Mouse (Mus musculus): ENCODE data around the gene Llgl1. TPM values are rescaled to one million over a fixed set of nuclear protein-coding genes. Genes with fewer than 3 reads are reported as not detected.

Gene Llgl1
- total RNA-seq, 4 experiments from 2014 or later = 40.1 to 49.3 (median 43.9) TPM

- peak in 1 of 2 experiments; percentile 63 for DNase-seq (ENCODE audit: low spot score in 2 of 2)
Observed at GRCm38 (mm10) chr11:60726601-60727391, 27.3 kb downstream of the Llgl1 start, which contains the start of gene Flii. Flii (minus strand) TSS chr11:60727263.

- no peak for DNase-seq (ENCODE audit: low spot score in 2 of 2)
Observed at GRCm38 (mm10) chr11:60727392-60728140, 28.0 kb downstream of the Llgl1 start.

- DNase-seq (ENCODE audit: low spot score in 2 of 2) = peak; percentile 93 to 94
Observed at GRCm38 (mm10) chr11:60728260-60728761, 28.8 kb downstream of the Llgl1 start, which contains the start of gene Mief2. Mief2 (plus strand) TSS chr11:60728398.

- DNase-seq (ENCODE audit: low spot score in 2 of 2) = no peak
Observed at GRCm38 (mm10) chr11:60729217-60729641, 29.7 kb downstream of the Llgl1 start.

- DNase-seq (ENCODE audit: low spot score in 2 of 2) = no peak
Observed at GRCm38 (mm10) chr11:60730169-60730568, 30.6 kb downstream of the Llgl1 start.

- no peak for DNase-seq (ENCODE audit: low spot score in 2 of 2)
Observed at GRCm38 (mm10) chr11:60731251-60731650, 31.7 kb downstream of the Llgl1 start.

GRCm38 (mm10) chr11:60734206-60734605, 34.7 kb downstream of the Llgl1 start:
- no peak for DNase-seq (ENCODE audit: low spot score in 2 of 2)

GRCm38 (mm10) chr11:60735191-60735590, 35.7 kb downstream of the Llgl1 start:
- no peak for DNase-seq (ENCODE audit: low spot score in 2 of 2)

GRCm38 (mm10) chr11:60736491-60736890, 37.0 kb downstream of the Llgl1 start:
- no peak for DNase-seq (ENCODE audit: low spot score in 2 of 2)

- DNase-seq (ENCODE audit: low spot score in 2 of 2) = no peak
Observed at GRCm38 (mm10) chr11:60737450-60737849, 37.9 kb downstream of the Llgl1 start.

GRCm38 (mm10) chr11:60740321-60740720, 40.8 kb downstream of the Llgl1 start:
- DNase-seq (ENCODE audit: low spot score in 2 of 2) = no peak

GRCm38 (mm10) chr11:60755570-60755969, 56.0 kb downstream of the Llgl1 start:
- peak in 1 of 2 experiments; percentile 23 for DNase-seq (ENCODE audit: low spot score in 2 of 2)

GRCm38 (mm10) chr11:60761681-60762080, 62.2 kb downstream of the Llgl1 start:
- no peak for DNase-seq (ENCODE audit: low spot score in 2 of 2)

Small RNA genes within 50 kb of the gene (microRNA-seq; reads per million reads assigned to microRNA genes)
- gene Mir5100 = 0.96 to 3.3 reads per million in 2 experiments

Other genes starting within 250 kb of the Llgl1 start
- 10 to 100 TPM; 69.5 to 79.9 (median 74.5) TPM for gene Drg2, start 245.1 kb upstream of the Llgl1 start, total RNA-seq (2022)
- under 1 TPM; 0.07 to 0.20 (median 0.14) TPM for gene Myo15, start 230.4 kb upstream of the Llgl1 start, total RNA-seq (2022)
- gene Alkbh5, start 163.3 kb upstream of the Llgl1 start, total RNA-seq (2022) = 10 to 100 TPM; 53.7 to 60.9 (median 57.8) TPM
- 10 to 100 TPM; 66.4 to 79.1 (median 71.5) TPM for gene Flii, start 27.5 kb downstream of the Llgl1 start, total RNA-seq (2022)
- 10 to 100 TPM; 20.8 to 22.8 (median 21.8) TPM for gene Mief2, start 28.7 kb downstream of the Llgl1 start, total RNA-seq (2022)
- 1 to 10 TPM; 5.6 to 8.8 (median 6.3) TPM for gene Top3a, start 77.6 kb downstream of the Llgl1 start, total RNA-seq (2022)
- 10 to 100 TPM; 31.6 to 38.1 (median 35.7) TPM for gene Smcr8, start 77.8 kb downstream of the Llgl1 start, total RNA-seq (2022)
- gene Shmt1, start 112.0 kb downstream of the Llgl1 start, total RNA-seq (2022) = 10 to 100 TPM in 1 of 4 experiments, 1 to 10 TPM in 3; 4.4 to 11.7 (median 8.5) TPM
- gene Dhrs7b, start 130.9 kb downstream of the Llgl1 start, total RNA-seq (2022) = 10 to 100 TPM; 26.3 to 27.9 (median 27.4) TPM
- 10 to 100 TPM; 25.3 to 27.8 (median 27.1) TPM for gene Tmem11, start 179.5 kb downstream of the Llgl1 start, total RNA-seq (2022)
- 10 to 100 TPM in 3 of 4 experiments, 1 to 10 TPM in 1; 9.4 to 16.6 (median 13.1) TPM for gene Natd1, start 215.0 kb downstream of the Llgl1 start, total RNA-seq (2022)
- 10 to 100 TPM; 12.8 to 19.8 (median 16.8) TPM for gene Map2k3, start 232.3 kb downstream of the Llgl1 start, total RNA-seq (2022)

Measured in layer of hippocampus, adult 8-10 months (tissue).